Mouse (Mus musculus): ENCODE data around the gene Slc22a12. TPM values are rescaled to one million over a fixed set of nuclear protein-coding genes. Genes with fewer than 3 reads are reported as not detected.

Slc22a12 gene
- polyA plus RNA-seq, 1 experiment, result 0.62 TPM

DNA sequence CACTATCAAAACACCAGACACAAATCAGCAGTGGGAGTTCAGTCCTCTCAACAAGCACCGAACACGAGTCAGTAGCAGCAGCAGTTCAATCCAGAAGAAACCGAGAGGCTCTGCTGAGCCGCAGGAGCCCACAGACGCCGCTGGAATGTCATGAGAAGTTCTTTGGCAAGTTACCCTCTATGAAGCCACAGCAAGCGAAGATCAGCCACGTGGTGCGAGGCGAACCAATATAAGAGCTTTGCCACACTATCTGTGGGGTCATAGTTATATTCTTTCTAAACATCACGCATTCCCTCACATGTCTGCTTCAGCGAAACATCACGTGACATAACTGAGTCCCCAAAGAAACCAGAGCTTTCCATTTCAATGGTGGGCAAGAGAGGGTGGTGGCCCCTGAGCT, 1.9 kb upstream of the Slc22a12 start:
- H3K4me1 ChIP-seq (ENCODE audit: control insufficient read depth, insufficient read depth, low read length), result no peaks in the 10 kb centered on the region
- TF ChIP-seq POLR2A (IDR thresholded peaks at IDR 0.05; ENCODE audit: borderline replicate concordance, extremely low read depth, low read depth, low read length) (no peak), CTCF (IDR thresholded peaks at IDR 0.05; ENCODE audit: insufficient read depth, low read length) (no peak)
- no peak for DNase-seq
- WGBS, result 87% methylated on average over 13 of the region's 13 CpGs
- no peak overlapping the region for H3K4me3 ChIP-seq (replicated peaks; ENCODE audit: extremely low read depth, low read depth, low read length)

DNA sequence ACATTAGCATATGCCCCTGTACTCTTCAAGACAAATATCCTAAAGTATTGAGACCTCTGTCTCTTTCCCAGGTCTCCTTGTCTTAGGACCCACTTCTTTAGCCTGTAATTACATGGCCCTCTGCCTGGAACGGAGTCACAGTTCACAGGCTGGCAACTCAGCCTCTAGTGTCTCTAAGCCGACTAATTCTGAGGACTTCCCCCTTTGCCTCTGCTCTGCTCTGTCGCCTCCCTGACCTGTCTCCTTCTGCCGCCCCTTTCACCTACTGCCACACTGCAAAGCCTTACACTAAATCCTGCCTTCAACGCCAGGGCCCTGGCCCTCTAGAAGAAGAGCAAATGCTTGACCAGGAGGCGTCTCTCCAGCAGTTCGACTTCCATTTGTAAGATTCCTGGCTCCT, 686 bp upstream of the Slc22a12 start:
- Histone ChIP-seq H3K4me3 (replicated peaks; ENCODE audit: extremely low read depth, low read depth, low read length) (no peak overlapping the region), H3K4me1 (ENCODE audit: control insufficient read depth, insufficient read depth, low read length) (no peaks in the 10 kb centered on the region)
- 60% methylated on average over 7 of the region's 7 CpGs for WGBS
- no peak for DNase-seq
- no peak for TF ChIP-seq CTCF (IDR thresholded peaks at IDR 0.05; ENCODE audit: insufficient read depth, low read length)
- no peak for TF ChIP-seq POLR2A (IDR thresholded peaks at IDR 0.05; ENCODE audit: borderline replicate concordance, extremely low read depth, low read depth, low read length)

DNA sequence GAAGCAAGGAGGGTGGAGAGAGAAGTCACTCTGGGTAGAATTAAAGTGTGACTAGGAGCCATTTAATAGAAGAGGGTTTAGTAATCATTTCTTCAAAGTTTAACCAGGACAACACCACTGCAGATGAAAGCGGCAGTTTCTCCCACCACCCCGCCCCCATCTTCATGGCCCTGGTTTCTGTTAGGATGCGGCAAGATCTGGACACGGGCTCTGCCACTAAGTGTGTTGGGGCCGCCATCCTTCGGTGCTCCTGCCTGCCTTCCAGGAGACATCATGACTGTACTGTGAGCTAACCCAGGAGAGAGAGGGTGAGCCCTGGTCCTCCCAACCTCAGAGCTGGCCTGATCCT, 177 bp upstream of the Slc22a12 start:
- WGBS, result 92% methylated on average over 6 of the region's 6 CpGs
- Histone ChIP-seq H3K4me1 (ENCODE audit: control insufficient read depth, insufficient read depth, low read length) (no peaks in the 10 kb centered on the region), H3K4me3 (replicated peaks; ENCODE audit: extremely low read depth, low read depth, low read length) (no peak overlapping the region)
- TF ChIP-seq POLR2A (IDR thresholded peaks at IDR 0.05; ENCODE audit: borderline replicate concordance, extremely low read depth, low read depth, low read length), result no peak
- no peak for TF ChIP-seq CTCF (IDR thresholded peaks at IDR 0.05; ENCODE audit: insufficient read depth, low read length)
- no peak for DNase-seq

- Histone ChIP-seq H3K4me1 (ENCODE audit: control insufficient read depth, insufficient read depth, low read length) (no peaks in the 10 kb centered on the region), H3K4me3 (replicated peaks; ENCODE audit: extremely low read depth, low read depth, low read length) (no peak overlapping the region)
- no peak for TF ChIP-seq POLR2A (IDR thresholded peaks at IDR 0.05; ENCODE audit: borderline replicate concordance, extremely low read depth, low read depth, low read length)
- no peak for TF ChIP-seq CTCF (IDR thresholded peaks at IDR 0.05; ENCODE audit: insufficient read depth, low read length)
- no peak for DNase-seq
- 77% methylated on average over 7 of the region's 7 CpGs for WGBS
Measured at GRCm38 (mm10) chr19:6541521-6541920, 1.3 kb downstream of the Slc22a12 start.

GRCm38 (mm10) chr19:6540191-6540590, 2.6 kb downstream of the Slc22a12 start:
- DNase-seq, result no peak
- no peak overlapping the region for H3K4me3 ChIP-seq (replicated peaks; ENCODE audit: extremely low read depth, low read depth, low read length)
- TF ChIP-seq POLR2A (IDR thresholded peaks at IDR 0.05; ENCODE audit: borderline replicate concordance, extremely low read depth, low read depth, low read length), result no peak
- H3K4me1 ChIP-seq (ENCODE audit: control insufficient read depth, insufficient read depth, low read length), result no peaks in the 10 kb centered on the region
- WGBS, result 64% methylated on average over 6 of the region's 6 CpGs

DNA sequence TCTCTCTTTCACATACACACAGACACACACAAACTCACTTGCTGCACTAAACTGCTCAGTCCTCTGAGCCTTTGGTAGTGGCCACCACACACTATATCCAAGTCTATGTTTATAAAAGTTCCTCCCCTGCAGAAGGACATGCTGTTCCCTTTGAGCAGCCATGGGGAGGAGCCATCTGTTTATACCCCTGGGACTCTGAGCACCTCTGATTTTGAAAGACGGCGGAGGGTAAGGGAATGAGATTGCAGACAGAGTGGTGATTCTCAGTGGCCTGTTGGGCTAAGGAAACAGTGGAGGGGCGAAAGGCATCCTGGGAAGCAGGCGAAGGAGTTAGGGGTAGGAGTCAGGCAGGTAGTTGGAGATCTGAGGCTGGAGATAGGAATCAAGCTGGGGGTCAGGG, 3.2 kb downstream of the Slc22a12 start:
- 76% methylated on average over 4 of the region's 4 CpGs for WGBS
- Histone ChIP-seq H3K4me3 (replicated peaks; ENCODE audit: extremely low read depth, low read depth, low read length) (no peak overlapping the region), H3K4me1 (ENCODE audit: control insufficient read depth, insufficient read depth, low read length) (no peaks in the 10 kb centered on the region)
- TF ChIP-seq CTCF (IDR thresholded peaks at IDR 0.05; ENCODE audit: insufficient read depth, low read length) (no peak), POLR2A (IDR thresholded peaks at IDR 0.05; ENCODE audit: borderline replicate concordance, extremely low read depth, low read depth, low read length) (no peak)
- no peak for DNase-seq

- DNase-seq, result no peak
- Histone ChIP-seq H3K4me3 (replicated peaks; ENCODE audit: extremely low read depth, low read depth, low read length) (no peak overlapping the region), H3K4me1 (ENCODE audit: control insufficient read depth, insufficient read depth, low read length) (no peaks in the 10 kb centered on the region)
- WGBS, result 88% methylated on average over 6 of the region's 6 CpGs
- TF ChIP-seq POLR2A (IDR thresholded peaks at IDR 0.05; ENCODE audit: borderline replicate concordance, extremely low read depth, low read depth, low read length), result no peak
- TF ChIP-seq CTCF (IDR thresholded peaks at IDR 0.05; ENCODE audit: insufficient read depth, low read length), result no peak
Measured at GRCm38 (mm10) chr19:6538546-6538945, 4.3 kb downstream of the Slc22a12 start.

DNA sequence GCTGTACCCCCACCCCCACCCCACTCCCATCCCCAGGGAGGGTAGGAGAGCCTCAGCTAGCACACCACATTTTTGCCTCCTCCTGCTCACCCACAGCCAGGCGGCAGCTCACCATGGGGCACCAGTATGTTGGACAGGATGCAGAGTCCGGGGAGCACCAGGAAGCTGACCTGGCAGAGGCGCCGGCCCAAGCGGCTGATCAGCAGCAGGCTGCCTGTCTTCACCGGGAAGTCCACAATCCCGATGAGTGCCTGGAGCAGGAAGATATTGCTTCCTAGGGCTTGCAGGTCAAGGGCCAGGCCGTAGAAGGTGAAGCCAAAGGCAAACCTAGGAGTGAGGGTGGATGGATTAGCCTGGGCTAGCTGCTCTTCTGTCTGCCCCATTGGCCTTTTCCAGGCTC, 5.3 kb downstream of the Slc22a12 start:
- H3K4me1 ChIP-seq (ENCODE audit: control insufficient read depth, insufficient read depth, low read length), result no peaks in the 10 kb centered on the region
- TF ChIP-seq CTCF (IDR thresholded peaks at IDR 0.05; ENCODE audit: insufficient read depth, low read length) (no peak), POLR2A (IDR thresholded peaks at IDR 0.05; ENCODE audit: borderline replicate concordance, extremely low read depth, low read depth, low read length) (no peak)
- WGBS, result 46% methylated on average over 8 of the region's 8 CpGs
- no peak for DNase-seq
- H3K4me3 ChIP-seq (replicated peaks; ENCODE audit: extremely low read depth, low read depth, low read length), result no peak overlapping the region

GRCm38 (mm10) chr19:6536696-6537095, 6.1 kb downstream of the Slc22a12 start:
- Histone ChIP-seq H3K4me3 (replicated peaks; ENCODE audit: extremely low read depth, low read depth, low read length) (no peak overlapping the region), H3K4me1 (ENCODE audit: control insufficient read depth, insufficient read depth, low read length) (0 out of 2 replicates have a peak, but pooled peaks cover 2% of the 10 kb centered on the region)
- DNase-seq, result no peak
- 57% methylated on average over 6 of the region's 6 CpGs for WGBS
- no peak for TF ChIP-seq POLR2A (IDR thresholded peaks at IDR 0.05; ENCODE audit: borderline replicate concordance, extremely low read depth, low read depth, low read length)
- TF ChIP-seq CTCF (IDR thresholded peaks at IDR 0.05; ENCODE audit: insufficient read depth, low read length), result no peak

- WGBS, result 57% methylated on average over 3 of the region's 3 CpGs
- no peak for DNase-seq
Measured at GRCm38 (mm10) chr19:6536201-6536600, 6.6 kb downstream of the Slc22a12 start.

DNA sequence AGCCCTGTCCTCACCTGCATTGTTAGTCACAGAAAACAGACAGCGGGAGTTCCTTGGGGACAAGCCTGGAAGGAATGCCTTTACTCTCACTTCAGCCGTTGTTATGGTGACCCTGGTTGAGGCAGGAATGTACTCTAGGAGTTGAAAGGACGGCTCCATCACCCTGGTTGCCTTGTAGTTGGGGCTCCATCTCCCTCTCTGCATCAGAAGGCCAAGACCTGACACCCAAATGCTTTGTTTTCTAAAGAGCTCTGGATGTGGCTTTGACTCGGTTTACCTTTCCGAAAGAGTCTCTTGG, 8.8 kb downstream of the Slc22a12 start:
- Histone ChIP-seq H3K4me1 (ENCODE audit: control insufficient read depth, insufficient read depth, low read length) (0 out of 2 replicates have a peak, but pooled peaks cover 4% of the 10 kb centered on the region), H3K4me3 (replicated peaks; ENCODE audit: extremely low read depth, low read depth, low read length) (no peak overlapping the region)
- no peak for DNase-seq
- WGBS, result 69% methylated on average over 5 of the region's 5 CpGs
- TF ChIP-seq POLR2A (IDR thresholded peaks at IDR 0.05; ENCODE audit: borderline replicate concordance, extremely low read depth, low read depth, low read length) (no peak), CTCF (IDR thresholded peaks at IDR 0.05; ENCODE audit: insufficient read depth, low read length) (no peak)

More at GRCm38 (mm10) chr19:6536201-6536600, 6.6 kb downstream of the Slc22a12 start:
- TF ChIP-seq CTCF (IDR thresholded peaks at IDR 0.05; ENCODE audit: insufficient read depth, low read length), result no peak
- TF ChIP-seq POLR2A (IDR thresholded peaks at IDR 0.05; ENCODE audit: borderline replicate concordance, extremely low read depth, low read depth, low read length), result no peak
- 0 out of 2 replicates have a peak, but pooled peaks cover 2% of the 10 kb centered on the region for H3K4me1 ChIP-seq (ENCODE audit: control insufficient read depth, insufficient read depth, low read length)
- H3K4me3 ChIP-seq (replicated peaks; ENCODE audit: extremely low read depth, low read depth, low read length), result no peak overlapping the region

Measured in lung, adult 2 months (tissue).